Mouse (Mus musculus): ENCODE data around the gene Cmtm4. TPM values are rescaled to one million over a fixed set of nuclear protein-coding genes. Genes with fewer than 3 reads are reported as not detected.

Gene Cmtm4
- total and polyA plus RNA-seq, 3 experiments: 0.05 TPM; not detected in 2

GRCm38 (mm10) chr8:104341678-104342077 is 53.9 kb downstream of the Cmtm4 start:
- H3K36me3 ChIP-seq (replicated peaks): no peaks in the 10 kb centered on the region
- no peaks in the 10 kb centered on the region for H3K9me3 ChIP-seq (replicated peaks)
- DNase-seq (ENCODE audit: low spot score) (no peak), ATAC-seq (ENCODE audit: extremely low read depth, insufficient number of reproducible peaks, low FRiP score, poor library complexity, severe bottlenecking) (no peak)
- peaks cover 11% of the 10 kb centered on the region for H3K4me1 ChIP-seq (ENCODE audit: insufficient read depth, low read depth, low read length)
- no peak overlapping the region for H3K4me3 ChIP-seq (ENCODE audit: low read depth, low read length)
- peaks cover 21% of the 10 kb centered on the region for H3K27me3 ChIP-seq (ENCODE audit: insufficient read depth, low read length)
- no peak for TF ChIP-seq GATA1 (IDR thresholded peaks at IDR 0.05; ENCODE audit: borderline replicate concordance, low read length)
- no peak for TF ChIP-seq TAL1 (conservative IDR thresholded peaks at IDR 0.05; ENCODE audit: low read depth, low read length)
- TF ChIP-seq POLR2AphosphoS5 (IDR thresholded peaks at IDR 0.05; ENCODE audit: insufficient replicate concordance, low read depth, low read length): no peak
- no peak for TF ChIP-seq GATA2 (IDR thresholded peaks at IDR 0.05; ENCODE audit: borderline replicate concordance, low read depth, low read length)
- TF ChIP-seq CTCF (IDR thresholded peaks at IDR 0.05; ENCODE audit: low read depth, low read length): no peak

DNA sequence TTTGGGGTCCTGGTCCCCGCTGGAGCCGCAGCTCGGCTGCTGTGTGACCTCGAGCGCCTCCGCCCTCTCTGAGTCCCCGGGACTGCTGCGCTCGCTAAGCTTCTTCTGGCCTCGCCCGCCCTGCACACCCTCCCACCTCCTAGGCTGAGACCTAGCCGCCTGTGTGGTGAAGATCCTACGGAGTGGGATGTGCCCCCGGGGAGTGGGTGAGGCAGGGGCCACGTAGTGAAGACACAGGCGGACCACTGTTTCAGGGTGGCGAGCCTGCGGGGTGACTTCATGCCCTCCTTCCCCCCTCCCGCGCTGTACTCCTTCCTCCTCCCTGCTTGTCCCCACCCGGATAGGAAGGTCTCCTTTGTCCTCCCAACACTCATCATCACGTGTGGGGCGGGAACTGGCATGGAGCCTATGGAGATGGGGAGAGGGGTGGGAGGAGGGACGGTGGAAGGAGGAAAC is 54.5 kb downstream of the Cmtm4 start:
- Histone ChIP-seq H3K4me3 (ENCODE audit: low read depth, low read length) (peak overlapping the region; percentile 52; the same call in 1 of the 2 replicates), H3K9me3 (replicated peaks) (no peaks in the 10 kb centered on the region), H3K36me3 (replicated peaks) (no peaks in the 10 kb centered on the region), H3K27me3 (ENCODE audit: insufficient read depth, low read length) (peaks cover 21% of the 10 kb centered on the region), H3K4me1 (ENCODE audit: insufficient read depth, low read depth, low read length) (peaks cover 11% of the 10 kb centered on the region)
- no peak for TF ChIP-seq POLR2AphosphoS5 (IDR thresholded peaks at IDR 0.05; ENCODE audit: insufficient replicate concordance, low read depth, low read length)
- no peak for TF ChIP-seq GATA2 (IDR thresholded peaks at IDR 0.05; ENCODE audit: borderline replicate concordance, low read depth, low read length)
- TF ChIP-seq GATA1 (IDR thresholded peaks at IDR 0.05; ENCODE audit: borderline replicate concordance, low read length): no peak
- TF ChIP-seq CTCF (IDR thresholded peaks at IDR 0.05; ENCODE audit: low read depth, low read length): no peak
- TF ChIP-seq TAL1 (conservative IDR thresholded peaks at IDR 0.05; ENCODE audit: low read depth, low read length): no peak
- no peak for DNase-seq (ENCODE audit: low spot score)
- no peak for ATAC-seq (ENCODE audit: extremely low read depth, insufficient number of reproducible peaks, low FRiP score, poor library complexity, severe bottlenecking)

- H3K27me3 ChIP-seq (ENCODE audit: insufficient read depth, low read length): peaks cover 21% of the 10 kb centered on the region
- peak overlapping the region; percentile 52 for H3K4me3 ChIP-seq (ENCODE audit: low read depth, low read length)
- no peaks in the 10 kb centered on the region for H3K36me3 ChIP-seq (replicated peaks)
- no peaks in the 10 kb centered on the region for H3K9me3 ChIP-seq (replicated peaks)
- peaks cover 11% of the 10 kb centered on the region for H3K4me1 ChIP-seq (ENCODE audit: insufficient read depth, low read depth, low read length)
- TF ChIP-seq TAL1 (conservative IDR thresholded peaks at IDR 0.05; ENCODE audit: low read depth, low read length) (no peak), GATA1 (IDR thresholded peaks at IDR 0.05; ENCODE audit: borderline replicate concordance, low read length) (no peak), CTCF (IDR thresholded peaks at IDR 0.05; ENCODE audit: low read depth, low read length) (no peak), POLR2AphosphoS5 (IDR thresholded peaks at IDR 0.05; ENCODE audit: insufficient replicate concordance, low read depth, low read length) (no peak), GATA2 (IDR thresholded peaks at IDR 0.05; ENCODE audit: borderline replicate concordance, low read depth, low read length) (no peak)
- DNase-seq (ENCODE audit: low spot score) (no peak), ATAC-seq (ENCODE audit: extremely low read depth, insufficient number of reproducible peaks, low FRiP score, poor library complexity, severe bottlenecking) (no peak)
Observed at GRCm38 (mm10) chr8:104340233-104341105, 55.1 kb downstream of the Cmtm4 start.

DNA sequence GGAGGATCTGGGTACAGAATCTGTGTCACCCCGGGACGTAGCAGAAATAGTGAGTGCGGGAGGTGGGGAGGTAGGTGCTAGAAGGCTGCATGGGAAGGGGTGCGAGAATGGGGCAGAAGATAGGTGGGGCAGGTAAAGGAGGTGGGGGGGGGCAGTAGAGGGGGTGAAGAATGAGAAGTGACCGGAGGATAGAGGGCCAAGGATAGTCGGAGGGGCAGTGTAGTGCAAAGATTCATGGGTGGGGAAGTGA is 55.7 kb downstream of the Cmtm4 start:
- peaks cover 11% of the 10 kb centered on the region for H3K4me1 ChIP-seq (ENCODE audit: insufficient read depth, low read depth, low read length)
- H3K27me3 ChIP-seq (ENCODE audit: insufficient read depth, low read length): peaks cover 21% of the 10 kb centered on the region
- no peak for ATAC-seq (ENCODE audit: extremely low read depth, insufficient number of reproducible peaks, low FRiP score, poor library complexity, severe bottlenecking)
- H3K4me3 ChIP-seq (ENCODE audit: low read depth, low read length): peak overlapping the region; percentile 52; the same call in 1 of the 2 replicates
- H3K9me3 ChIP-seq (replicated peaks): no peaks in the 10 kb centered on the region
- DNase-seq (ENCODE audit: low spot score): no peak
- no peaks in the 10 kb centered on the region for H3K36me3 ChIP-seq (replicated peaks)
- TF ChIP-seq POLR2AphosphoS5 (IDR thresholded peaks at IDR 0.05; ENCODE audit: insufficient replicate concordance, low read depth, low read length): no peak
- no peak for TF ChIP-seq GATA2 (IDR thresholded peaks at IDR 0.05; ENCODE audit: borderline replicate concordance, low read depth, low read length)
- no peak for TF ChIP-seq CTCF (IDR thresholded peaks at IDR 0.05; ENCODE audit: low read depth, low read length)
- TF ChIP-seq GATA1 (IDR thresholded peaks at IDR 0.05; ENCODE audit: borderline replicate concordance, low read length): no peak

GRCm38 (mm10) chr8:104339229-104339982 is 56.2 kb downstream of the Cmtm4 start, which contains the start of gene Cmtm3:
Gene Cmtm3 (plus strand): TSS chr8:104339410.
- no peak for DNase-seq (ENCODE audit: low spot score)
- peaks cover 11% of the 10 kb centered on the region for H3K4me1 ChIP-seq (ENCODE audit: insufficient read depth, low read depth, low read length)
- peaks cover 18% of the 10 kb centered on the region for H3K27me3 ChIP-seq (ENCODE audit: insufficient read depth, low read length)
- H3K9me3 ChIP-seq (replicated peaks): no peaks in the 10 kb centered on the region
- TF ChIP-seq POLR2AphosphoS5 (IDR thresholded peaks at IDR 0.05; ENCODE audit: insufficient replicate concordance, low read depth, low read length) (no peak), CTCF (IDR thresholded peaks at IDR 0.05; ENCODE audit: low read depth, low read length) (no peak), TAL1 (conservative IDR thresholded peaks at IDR 0.05; ENCODE audit: low read depth, low read length) (no peak), GATA2 (IDR thresholded peaks at IDR 0.05; ENCODE audit: borderline replicate concordance, low read depth, low read length) (no peak), GATA1 (IDR thresholded peaks at IDR 0.05; ENCODE audit: borderline replicate concordance, low read length) (no peak)
- ATAC-seq (ENCODE audit: extremely low read depth, insufficient number of reproducible peaks, low FRiP score, poor library complexity, severe bottlenecking): no peak
- H3K36me3 ChIP-seq (replicated peaks): no peaks in the 10 kb centered on the region
- H3K4me3 ChIP-seq (ENCODE audit: low read depth, low read length): peak within 1 kb of the TSS; percentile 52

- ATAC-seq (ENCODE audit: extremely low read depth, insufficient number of reproducible peaks, low FRiP score, poor library complexity, severe bottlenecking) (no peak), DNase-seq (ENCODE audit: low spot score) (no peak)
- H3K36me3 ChIP-seq (replicated peaks): no peaks in the 10 kb centered on the region
- peaks cover 16% of the 10 kb centered on the region for H3K27me3 ChIP-seq (ENCODE audit: insufficient read depth, low read length)
- H3K4me1 ChIP-seq (ENCODE audit: insufficient read depth, low read depth, low read length): peaks cover 11% of the 10 kb centered on the region
- H3K4me3 ChIP-seq (ENCODE audit: low read depth, low read length): no peak overlapping the region
- TF ChIP-seq POLR2AphosphoS5 (IDR thresholded peaks at IDR 0.05; ENCODE audit: insufficient replicate concordance, low read depth, low read length): no peak
- no peaks in the 10 kb centered on the region for H3K9me3 ChIP-seq (replicated peaks)
Observed at GRCm38 (mm10) chr8:104337890-104338289, 57.7 kb downstream of the Cmtm4 start.

All from G1E (cell line).